Mouse (Mus musculus): ENCODE results near the gene Rab15. TPM values are rescaled to one million over a fixed set of nuclear protein-coding genes. Genes with fewer than 3 reads are reported as not detected.

The Rab15 gene
- total RNA-seq (2012; rRNA removed) = 2.7 and 3.4 TPM in 2 replicates
- 10 to 100 TPM in 1 of 2 experiments, not detected in 1; 22.7 TPM for polyA plus RNA-seq (2012; ENCODE audit: insufficient read depth in 1 of 2, insufficient read length in 2 of 2, low read depth in 1 of 2, low replicate concordance in 2 of 2, missing spikeins in 1 of 2)

DNA sequence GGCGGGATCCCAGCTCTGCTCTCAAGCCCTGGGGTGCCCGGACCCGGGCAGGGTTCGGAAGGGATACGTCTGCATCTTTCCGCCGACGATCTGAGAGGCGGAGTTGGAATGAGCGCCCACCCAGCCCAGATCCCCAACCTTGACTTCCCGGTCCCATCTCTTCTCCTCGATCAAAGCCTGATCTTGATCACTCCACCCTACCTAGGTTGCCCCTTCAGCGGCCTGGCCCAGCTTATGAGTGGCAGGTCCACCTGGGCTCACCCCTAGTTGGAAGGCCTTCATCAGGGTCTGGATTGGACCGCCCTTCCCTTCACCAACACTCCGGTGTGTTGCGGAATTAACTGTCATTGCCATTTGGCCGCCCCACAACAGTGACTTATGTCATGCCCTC lies at the start of gene Rab15:
TSS of gene Rab15 (minus strand) at position 258 of the 391 bp plus-strand sequence.
- DNase-seq (ENCODE audit: low read depth, low spot score) = peak; percentile 16
- no peak for TF ChIP-seq GABPA (IDR thresholded peaks at IDR 0.05; ENCODE audit: low read depth, low read length)
- no peak for TF ChIP-seq MYB (IDR thresholded peaks at IDR 0.05; ENCODE audit: low read depth, low read length)
- no peak for TF ChIP-seq RCOR1 (IDR thresholded peaks at IDR 0.05; ENCODE audit: low read depth, low read length)
- no peak for TF ChIP-seq HCFC1 (IDR thresholded peaks at IDR 0.05; ENCODE audit: low read depth, low read length)
- TF ChIP-seq NRF1 (IDR thresholded peaks at IDR 0.05; ENCODE audit: insufficient read depth, low read depth, low read length, poor library complexity, severe bottlenecking) = no peak
- no peak for TF ChIP-seq MAZ (IDR thresholded peaks at IDR 0.05; ENCODE audit: low read depth, low read length)
- TF ChIP-seq POLR2A (IDR thresholded peaks at IDR 0.05; ENCODE audit: control insufficient read depth in 1 of 2, insufficient read depth in 1 of 2, low read depth in 1 of 2, low read length in 2 of 2, poor library complexity in 1 of 2) = no peak
- TF ChIP-seq ZNF384 (IDR thresholded peaks at IDR 0.05; ENCODE audit: low read depth, low read length) = no peak
- TF ChIP-seq CHD1 (IDR thresholded peaks at IDR 0.05; ENCODE audit: low read depth, low read length) = no peak
- H3K27me3 ChIP-seq (ENCODE audit: control insufficient read depth in 1 of 2, insufficient read depth in 2 of 2, low read length in 2 of 2) = peaks cover 1 to 5% of the 10 kb centered on the region in 2 experiments; a peak in 2 of 4 replicates

GRCm38 (mm10) chr12:76869561-76869960 lies 46.9 kb upstream of the Rab15 start:
- Histone ChIP-seq H3K27ac (ENCODE audit: control insufficient read depth, low read depth, low read length) (no peak overlapping the region), H3K4me3 (ENCODE audit: control insufficient read depth in 1 of 2, insufficient read depth in 1 of 2, low read depth in 2 of 2, low read length in 2 of 2) (no peak overlapping the region), H3K36me3 (ENCODE audit: control insufficient read depth in 1 of 2, insufficient read depth in 2 of 2, low read length in 2 of 2) (no peaks in the 10 kb centered on the region; a peak in 1 of 4 replicates), H3K79me2 (ENCODE audit: control insufficient read depth, insufficient read depth, low read length, poor library complexity) (no peaks in the 10 kb centered on the region), H3K27me3 (ENCODE audit: control insufficient read depth in 1 of 2, insufficient read depth in 2 of 2, low read length in 2 of 2) (no peaks in the 10 kb centered on the region), H3K4me1 (ENCODE audit: control insufficient read depth in 1 of 2, insufficient read depth in 2 of 2, low read length in 2 of 2) (no peaks in the 10 kb centered on the region), H3K9ac (ENCODE audit: control insufficient read depth, low read depth, low read length, poor library complexity, severe bottlenecking) (no peak overlapping the region), H3K9me3 (replicated peaks; ENCODE audit: insufficient read depth, low read length) (no peaks in the 10 kb centered on the region)
- no peak for DNase-seq (ENCODE audit: low read depth, low spot score)
- TF ChIP-seq ZNF384 (IDR thresholded peaks at IDR 0.05; ENCODE audit: low read depth, low read length) (no peak), MEF2A (IDR thresholded peaks at IDR 0.05; ENCODE audit: extremely low read depth, insufficient replicate concordance, low read depth, low read length, poor library complexity, severe bottlenecking) (no peak), MAX (IDR thresholded peaks at IDR 0.05; ENCODE audit: low read length) (no peak), UBTF (IDR thresholded peaks at IDR 0.05; ENCODE audit: borderline replicate concordance, insufficient read depth, low read depth, low read length) (no peak), MYC (IDR thresholded peaks at IDR 0.05; ENCODE audit: low read depth, low read length) (no peak), BHLHE40 (IDR thresholded peaks at IDR 0.05; ENCODE audit: borderline replicate concordance, low read depth, low read length) (no peak), CTCF (IDR thresholded peaks at IDR 0.05 in 2 of 3, conservative IDR thresholded peaks at IDR 0.05 in 1 of 3; ENCODE audit: control insufficient read depth in 1 of 3, insufficient read depth in 1 of 3, low read depth in 2 of 3, low read length in 3 of 3, poor library complexity in 1 of 3, severe bottlenecking in 1 of 3) (no peak), POLR2AphosphoS2 (IDR thresholded peaks at IDR 0.05; ENCODE audit: low read length) (no peak)

More for the DNA sequence above, at the start of gene Rab15:
- 0 out of 4 replicates have a peak, but pooled peaks cover 0 to 4% of the 10 kb centered on the region in 2 experiments for H3K36me3 ChIP-seq (ENCODE audit: control insufficient read depth in 1 of 2, insufficient read depth in 2 of 2, low read length in 2 of 2)
- peak within 1 kb of the TSS; percentile 59 to 78 for H3K4me3 ChIP-seq (ENCODE audit: control insufficient read depth in 1 of 2, insufficient read depth in 1 of 2, low read depth in 2 of 2, low read length in 2 of 2)
- H3K27ac ChIP-seq (ENCODE audit: control insufficient read depth, low read depth, low read length) = no peak within 1 kb of the TSS
- H3K79me2 ChIP-seq (ENCODE audit: control insufficient read depth, insufficient read depth, low read length, poor library complexity) = no peaks in the 10 kb centered on the region; the same call in 1 of the 2 replicates
- H3K9ac ChIP-seq (ENCODE audit: control insufficient read depth, low read depth, low read length, poor library complexity, severe bottlenecking) = peak within 1 kb of the TSS; percentile 61
- H3K9me3 ChIP-seq (replicated peaks; ENCODE audit: insufficient read depth, low read length) = no peaks in the 10 kb centered on the region
- peaks cover 0 to 17% of the 10 kb centered on the region in 2 experiments for H3K4me1 ChIP-seq (ENCODE audit: control insufficient read depth in 1 of 2, insufficient read depth in 2 of 2, low read length in 2 of 2)
